Mouse (Mus musculus): Measurements from ENCODE around the gene Gm5134. TPM values are rescaled to one million over a fixed set of nuclear protein-coding genes. Genes with fewer than 3 reads are reported as not detected.

Gm5134 gene
- polyA plus RNA-seq, 1 experiment from 2014 or later = not detected

GRCm38 (mm10) chr10:75930304-75930703 is 24.0 kb upstream of the Gm5134 start:
- peaks cover 31% of the 10 kb centered on the region for H3K4me1 ChIP-seq
- no peak overlapping the region for H3K27ac ChIP-seq (replicated peaks)
- H3K36me3 ChIP-seq = no peaks in the 10 kb centered on the region
- no peak overlapping the region for H3K4me3 ChIP-seq
- no peaks in the 10 kb centered on the region for H3K9me3 ChIP-seq
- peaks cover 5% of the 10 kb centered on the region; the same call in 1 of the 2 replicates for H3K27me3 ChIP-seq
- peak overlapping the region; percentile 16; the same call in 1 of the 2 replicates for H3K4me2 ChIP-seq (replicated peaks)
- no peak for ATAC-seq (replicated peaks)
- 19% methylated on average over 6 of the region's 6 CpGs for WGBS
- H3K9ac ChIP-seq (replicated peaks) = no peak overlapping the region

GRCm38 (mm10) chr10:75931311-75931710 is 23.0 kb upstream of the Gm5134 start:
- no peak overlapping the region for H3K27ac ChIP-seq (replicated peaks)
- H3K4me2 ChIP-seq (replicated peaks) = peak overlapping the region; percentile 97
- H3K27me3 ChIP-seq = peaks cover 5% of the 10 kb centered on the region; the same call in 1 of the 2 replicates
- peak overlapping the region; percentile 56 for H3K4me3 ChIP-seq
- WGBS = 33% methylated on average over 7 of the region's 7 CpGs
- peak overlapping the region; percentile 77 for H3K9ac ChIP-seq (replicated peaks)
- ATAC-seq (replicated peaks) = no peak; the same call in 1 of the 2 replicates
- H3K36me3 ChIP-seq = no peaks in the 10 kb centered on the region
- H3K4me1 ChIP-seq = peaks cover 41% of the 10 kb centered on the region
- no peaks in the 10 kb centered on the region for H3K9me3 ChIP-seq

- Histone ChIP-seq H3K4me1 (peaks cover 41% of the 10 kb centered on the region), H3K27ac (replicated peaks) (peak overlapping the region; percentile 41; the same call in 1 of the 2 replicates), H3K9ac (replicated peaks) (peak overlapping the region; percentile 77), H3K36me3 (no peaks in the 10 kb centered on the region), H3K4me3 (peak overlapping the region; percentile 56), H3K27me3 (peaks cover 9% of the 10 kb centered on the region; the same call in 1 of the 2 replicates), H3K9me3 (no peaks in the 10 kb centered on the region), H3K4me2 (replicated peaks) (peak overlapping the region; percentile 97)
- under 1% methylated on average over 25 of the region's 44 CpGs for WGBS
- peak; percentile 53 for ATAC-seq (replicated peaks)
Measured at GRCm38 (mm10) chr10:75932081-75932678, 22.1 kb upstream of the Gm5134 start.

- Histone ChIP-seq H3K27me3 (peaks cover 9% of the 10 kb centered on the region; the same call in 1 of the 2 replicates), H3K4me1 (peaks cover 41% of the 10 kb centered on the region), H3K4me3 (peak within 1 kb of the TSS; percentile 56), H3K27ac (replicated peaks) (peak within 1 kb of the TSS; percentile 41; the same call in 1 of the 2 replicates), H3K36me3 (no peaks in the 10 kb centered on the region), H3K4me2 (replicated peaks) (peak within 1 kb of the TSS; percentile 97), H3K9ac (replicated peaks) (peak within 1 kb of the TSS; percentile 77), H3K9me3 (no peaks in the 10 kb centered on the region)
- ATAC-seq (replicated peaks) = no peak
- 27% methylated on average over 6 of the region's 6 CpGs for WGBS
Measured at GRCm38 (mm10) chr10:75932891-75933290, 21.4 kb upstream of the Gm5134 start, which contains the start of gene Chchd10. TSS of gene Chchd10 (plus strand) at chr10:75933130.

DNA sequence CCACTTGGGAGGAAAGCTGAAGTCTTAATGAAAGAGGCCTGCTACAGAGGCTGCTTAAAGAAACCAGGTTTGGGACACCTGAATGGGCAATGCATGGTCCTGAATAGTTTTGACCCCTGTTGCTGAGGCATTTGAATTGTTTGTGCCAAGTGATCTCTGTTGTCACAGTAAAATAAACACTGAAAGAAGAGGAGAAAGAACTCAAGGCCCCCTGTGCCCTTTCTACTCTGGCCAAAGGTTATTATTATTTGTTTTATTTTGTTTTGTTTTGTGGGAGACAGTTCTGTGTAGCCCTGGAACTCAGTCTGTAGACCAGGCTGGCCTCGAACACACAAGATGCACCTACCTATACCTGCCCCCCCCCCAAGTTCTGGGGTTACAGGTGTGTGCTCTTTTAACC is 19.3 kb upstream of the Gm5134 start:
- no peak for ATAC-seq (replicated peaks)
- H3K4me1 ChIP-seq = peaks cover 41% of the 10 kb centered on the region
- H3K27ac ChIP-seq (replicated peaks) = no peak overlapping the region
- H3K9ac ChIP-seq (replicated peaks) = 0 out of 2 replicates have a peak overlapping the region, but pooled peaks have one; percentile 50
- peaks cover 9% of the 10 kb centered on the region; the same call in 1 of the 2 replicates for H3K27me3 ChIP-seq
- peak overlapping the region; percentile 96 for H3K4me2 ChIP-seq (replicated peaks)
- H3K36me3 ChIP-seq = no peaks in the 10 kb centered on the region
- no peaks in the 10 kb centered on the region for H3K9me3 ChIP-seq
- WGBS = 67% methylated on average over 1 of the region's 1 CpGs
- peak overlapping the region; percentile 50 for H3K4me3 ChIP-seq

- 2% methylated on average over 51 of the region's 51 CpGs for WGBS
- peak within 1 kb of the TSS; percentile 96 for H3K4me2 ChIP-seq (replicated peaks)
- no peaks in the 10 kb centered on the region for H3K36me3 ChIP-seq
- no peak within 1 kb of the TSS for H3K27ac ChIP-seq (replicated peaks)
- peak; percentile 59 for ATAC-seq (replicated peaks)
- peaks cover 9% of the 10 kb centered on the region; the same call in 1 of the 2 replicates for H3K27me3 ChIP-seq
- peak within 1 kb of the TSS; percentile 50 for H3K4me3 ChIP-seq
- no peaks in the 10 kb centered on the region for H3K9me3 ChIP-seq
- peak within 1 kb of the TSS; percentile 50 for H3K9ac ChIP-seq (replicated peaks)
- peaks cover 34% of the 10 kb centered on the region for H3K4me1 ChIP-seq
Measured at GRCm38 (mm10) chr10:75935680-75936541, 18.4 kb upstream of the Gm5134 start, which contains the start of gene Mmp11. TSS of gene Mmp11 (minus strand) at chr10:75936496.

GRCm38 (mm10) chr10:75936909-75937667 is 17.2 kb upstream of the Gm5134 start:
- H3K4me3 ChIP-seq = no peak overlapping the region
- ATAC-seq (replicated peaks) = no peak
- WGBS = 32% methylated on average over 18 of the region's 18 CpGs
- peaks cover 23% of the 10 kb centered on the region for H3K4me1 ChIP-seq
- no peaks in the 10 kb centered on the region for H3K9me3 ChIP-seq
- H3K36me3 ChIP-seq = no peaks in the 10 kb centered on the region
- H3K9ac ChIP-seq (replicated peaks) = no peak overlapping the region
- H3K27me3 ChIP-seq = peaks cover 9% of the 10 kb centered on the region; the same call in 1 of the 2 replicates
- no peak overlapping the region for H3K4me2 ChIP-seq (replicated peaks)
- no peak overlapping the region for H3K27ac ChIP-seq (replicated peaks)

DNA sequence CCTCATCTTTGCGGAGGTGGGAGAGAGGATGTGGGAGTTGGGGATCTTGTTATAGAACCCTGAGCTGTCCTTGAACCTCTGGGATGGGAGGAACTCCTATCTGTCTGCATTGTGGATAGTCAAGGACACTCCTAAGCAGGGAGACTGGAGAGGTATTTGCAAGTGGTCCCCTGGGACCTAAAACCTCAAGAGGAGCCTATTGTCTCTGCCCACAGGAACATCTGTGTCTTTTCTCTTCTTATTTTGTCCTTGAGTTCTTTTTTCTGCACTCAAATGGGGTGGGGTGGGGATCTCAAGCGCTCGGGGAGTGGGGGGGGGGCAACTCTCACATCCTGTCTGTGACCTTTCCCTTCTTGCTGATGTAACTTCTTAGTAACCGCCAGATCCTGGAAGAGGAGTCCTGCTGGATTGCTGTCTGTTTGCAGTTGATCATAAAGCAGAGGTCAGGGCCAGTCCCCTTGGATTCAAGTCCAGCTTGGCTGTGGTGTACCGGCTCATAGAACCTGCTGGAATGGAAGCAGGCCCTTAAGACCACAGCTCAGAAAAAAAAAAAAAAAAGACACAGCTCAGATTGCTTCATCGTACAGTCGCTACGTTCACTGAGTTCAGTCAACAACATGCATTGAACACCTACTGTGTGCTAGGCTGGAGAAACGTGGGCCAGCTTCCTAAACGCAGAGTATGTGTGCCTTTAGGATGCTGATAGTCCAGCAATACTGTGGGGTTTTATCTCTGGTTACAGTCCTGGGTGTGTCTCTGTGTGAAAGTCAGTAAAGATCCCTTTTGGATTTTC is 16.3 kb upstream of the Gm5134 start:
- no peak for ATAC-seq (replicated peaks)
- no peaks in the 10 kb centered on the region for H3K36me3 ChIP-seq
- no peaks in the 10 kb centered on the region for H3K9me3 ChIP-seq
- WGBS = 57% methylated on average over 10 of the region's 10 CpGs
- no peak overlapping the region for H3K9ac ChIP-seq (replicated peaks)
- no peak overlapping the region for H3K4me3 ChIP-seq
- peaks cover 13% of the 10 kb centered on the region for H3K4me1 ChIP-seq
- no peak overlapping the region for H3K4me2 ChIP-seq (replicated peaks)
- no peak overlapping the region for H3K27ac ChIP-seq (replicated peaks)
- H3K27me3 ChIP-seq = peaks cover 6% of the 10 kb centered on the region; the same call in 1 of the 2 replicates

DNA sequence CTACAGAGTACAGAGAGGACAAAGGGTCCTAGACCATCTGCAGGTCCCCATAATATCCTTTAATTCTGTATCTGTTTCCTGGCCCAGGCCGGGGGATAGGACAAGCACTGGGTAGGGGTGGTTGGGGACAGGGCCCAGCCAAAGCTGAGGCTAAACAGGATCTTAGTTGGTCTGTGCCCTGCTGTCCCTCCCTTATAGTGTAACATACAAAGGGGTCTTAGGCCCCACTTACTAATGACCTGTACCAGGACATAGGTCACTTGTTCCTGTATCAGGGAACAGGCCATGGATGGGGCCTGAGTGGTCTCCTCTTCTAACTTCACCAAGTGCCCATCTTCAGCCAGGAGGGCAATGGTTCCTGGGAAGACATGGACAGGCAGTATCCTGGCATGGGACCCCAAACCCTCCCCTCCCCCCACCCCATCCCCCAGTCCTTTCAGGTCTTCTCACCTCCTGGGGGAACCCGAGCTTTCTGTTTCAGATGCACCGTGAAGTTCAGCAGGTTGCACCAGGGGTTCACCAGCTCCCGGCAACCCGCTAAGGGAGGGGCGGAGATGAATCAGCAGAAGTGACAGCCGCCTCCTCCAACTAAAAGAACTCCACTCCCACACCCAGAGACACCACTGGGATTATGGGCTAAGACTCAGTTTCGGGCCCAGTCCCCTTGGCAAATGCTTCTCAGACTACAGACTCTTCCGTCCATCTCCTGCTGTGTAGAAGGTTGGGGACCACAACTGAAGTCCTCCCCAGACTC is 14.7 kb upstream of the Gm5134 start:
- Histone ChIP-seq H3K27me3 (peaks cover 4% of the 10 kb centered on the region; the same call in 1 of the 2 replicates), H3K4me3 (no peak overlapping the region), H3K27ac (replicated peaks) (no peak overlapping the region), H3K4me1 (peaks cover 22% of the 10 kb centered on the region), H3K9me3 (no peaks in the 10 kb centered on the region), H3K4me2 (replicated peaks) (no peak overlapping the region), H3K36me3 (no peaks in the 10 kb centered on the region), H3K9ac (replicated peaks) (no peak overlapping the region)
- ATAC-seq (replicated peaks) = no peak
- 57% methylated on average over 9 of the region's 9 CpGs for WGBS

GRCm38 (mm10) chr10:75940520-75940919 is 13.8 kb upstream of the Gm5134 start, which contains the start of gene Gm867:
TSS of gene Gm867 (minus strand) at chr10:75940672.
- WGBS = 81% methylated on average over 5 of the region's 5 CpGs
- Histone ChIP-seq H3K36me3 (no peaks in the 10 kb centered on the region), H3K9me3 (no peaks in the 10 kb centered on the region), H3K9ac (replicated peaks) (no peak within 1 kb of the TSS), H3K4me1 (peaks cover 17% of the 10 kb centered on the region), H3K4me2 (replicated peaks) (no peak within 1 kb of the TSS), H3K27me3 (peaks cover 4% of the 10 kb centered on the region; the same call in 1 of the 2 replicates), H3K4me3 (no peak within 1 kb of the TSS), H3K27ac (replicated peaks) (no peak within 1 kb of the TSS)
- no peak for ATAC-seq (replicated peaks)

Measured in forebrain, embryonic 15.5 days (tissue).